Mouse (Mus musculus): ENCODE measurements around the gene Vmn1r125. TPM values are rescaled to one million over a fixed set of nuclear protein-coding genes. Genes with fewer than 3 reads are reported as not detected.

Gene Vmn1r125
- not detected for total RNA-seq (2023)

DNA sequence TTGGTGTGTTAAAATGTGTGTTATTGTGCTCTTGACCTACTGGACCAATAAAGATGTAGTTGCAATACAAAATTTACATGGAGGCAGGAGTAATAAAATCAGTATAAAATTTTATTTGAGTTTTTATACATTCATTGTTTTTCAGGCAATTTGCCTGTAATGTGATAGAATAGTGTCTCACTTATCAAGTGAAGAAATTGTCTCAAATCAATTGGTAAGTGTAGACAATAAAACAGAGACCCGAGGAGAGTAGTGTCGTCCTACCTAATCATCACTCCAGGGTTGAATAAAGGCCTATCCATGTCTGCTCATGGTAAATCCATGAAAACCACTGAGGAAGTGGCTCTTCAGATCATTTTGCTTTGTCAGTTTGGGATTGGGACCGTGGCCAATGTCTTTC lies at the start of gene Vmn1r125:
Gene Vmn1r125 (plus strand): TSS at position 301 of the 400 bp plus-strand sequence.

GRCm38 (mm10) chr7:21260517-21260916 lies 11.5 kb upstream of the Vmn1r125 start, which contains the start of gene Vmn1r124:
Vmn1r124 (minus strand) TSS chr7:21260617.

GRCm38 (mm10) chr7:21301367-21301766 lies 29.4 kb downstream of the Vmn1r125 start, which contains the start of gene Vmn1r126:
Vmn1r126 (minus strand) TSS chr7:21301467.

DNA sequence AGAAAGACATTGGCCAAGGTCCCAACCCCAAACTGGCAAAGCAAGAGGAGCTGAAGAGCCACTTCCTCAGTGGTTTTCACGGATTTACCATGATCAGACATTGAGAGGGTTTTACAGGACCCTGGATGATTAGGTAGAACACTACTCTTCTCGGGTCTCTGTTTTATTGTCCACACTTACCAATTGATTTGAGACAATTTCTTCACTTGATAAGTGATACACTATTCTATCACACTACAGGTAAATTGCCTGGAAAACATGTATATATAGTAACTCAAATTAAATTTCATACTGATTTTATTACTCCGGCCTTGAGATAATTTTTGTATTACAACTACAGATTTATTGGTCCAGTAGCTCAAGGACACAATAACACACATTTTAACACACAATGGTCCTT lies 47.8 kb downstream of the Vmn1r125 start, which contains the start of gene Vmn1r127:
Gene Vmn1r127 (minus strand): TSS at position 101 of the 400 bp plus-strand sequence.

Other genes starting within 250 kb of the Vmn1r125 start
- not detected for gene Vmn1r120, start 218.4 kb upstream of the Vmn1r125 start, total RNA-seq (2023)
- not detected for gene Vmn1r121, start 173.7 kb upstream of the Vmn1r125 start, total RNA-seq (2023)
- not detected for gene Vmn1r122, start 138.1 kb upstream of the Vmn1r125 start, total RNA-seq (2023)
- gene Vmn1r123, start 110.0 kb upstream of the Vmn1r125 start, total RNA-seq (2023), result not detected
- not detected for gene Gm5157, start 81.8 kb upstream of the Vmn1r125 start, total RNA-seq (2023)
- not detected for gene Vmn1r124, start 11.6 kb upstream of the Vmn1r125 start, total RNA-seq (2023)
- not detected for gene Vmn1r126, start 29.3 kb downstream of the Vmn1r125 start, total RNA-seq (2023)
- gene Vmn1r127, start 47.7 kb downstream of the Vmn1r125 start, total RNA-seq (2023), result not detected
- gene Vmn1r128, start 77.2 kb downstream of the Vmn1r125 start, total RNA-seq (2023), result not detected
- gene Vmn1r129, start 89.1 kb downstream of the Vmn1r125 start, total RNA-seq (2023), result not detected
- not detected for gene Gm6882, start 160.6 kb downstream of the Vmn1r125 start, total RNA-seq (2023)
- not detected for gene Vmn1r130, start 239.6 kb downstream of the Vmn1r125 start, total RNA-seq (2023)